ENCODE assay signal across 1 mouse cellular context in genomic region chr11:116100839-116101238, GRCm38 (mm10).
TF ChIP-seq lines count a peak whose summit lies in the region.

No protein-coding gene starts in this region.

TF ChIP-seq in myocyte, 11 proteins besides CTCF, POLR2A, EP300 and RAD21 (continued from another document):
- no peak for TF ChIP-seq MYOD1 (IDR thresholded peaks at IDR 0.05; ENCODE audit: control insufficient read depth in 1 of 3, insufficient read length in 2 of 3, low read depth in 2 of 3)
- TF ChIP-seq MAX (IDR thresholded peaks at IDR 0.05; ENCODE audit: low read depth): no peak
- TF ChIP-seq TCF3 (IDR thresholded peaks at IDR 0.05; ENCODE audit: insufficient read length, low read depth): no peak
- no peak for TF ChIP-seq SRF (IDR thresholded peaks at IDR 0.05; ENCODE audit: control insufficient read depth, insufficient read length, low read depth)
